Mouse (Mus musculus): ENCODE measurements at regions not wholly inside any gene's neighbourhood (a gene's known extent, or its start where the extent isn't known, plus 50 kb on each side); places are given as distances from the start of the nearest gene placed in this dataset.

- in situ Hi-C loops (cut with MboI; ENCODE audit: low sequenced_read_pairs) = no loop called here
Observed at GRCm38 (mm10) chr2:159763115-159763514, 570.8 kb downstream of the Gm826 start.

Data from CH12F3 (cell line).